Mouse (Mus musculus) heart, postnatal 0 days (tissue): ENCODE measurements around the gene Amacr.

ENCODE experiments used
- CTCF ChIP-seq: IDR thresholded peaks from 2 replicates; pipeline ENCODE4 v1.5.1; 2016; ENCODE audit warnings: antibody characterized with exemption, control low read depth, low read depth
- EP300 ChIP-seq: IDR thresholded peaks from 2 replicates; pipeline ENCODE4 v1.6.1; 2016; ENCODE audit warnings: antibody characterized with exemption, low read depth

- TF ChIP-seq EP300 (no peak), CTCF (no peak)
Measured at GRCm38 (mm10) chr15:11041229-11041628, 59.7 kb downstream of the Amacr start.
